Mouse (Mus musculus) G1E (cell line): ENCODE data around the gene Dlg5.

ENCODE experiments used
- CTCF ChIP-seq: IDR thresholded peaks from 2 replicates; pipeline ENCODE4 v1.5.1; 2012; ENCODE audit warnings: low read depth, low read length, inconsistent platforms, mixed read lengths
- GATA1 ChIP-seq: IDR thresholded peaks from 2 replicates; pipeline ENCODE4 v1.6.1; 2012; ENCODE audit warnings: borderline replicate concordance, low read length, inconsistent platforms, mixed read lengths
- GATA2 ChIP-seq: IDR thresholded peaks from 2 replicates; pipeline ENCODE4 v1.6.1; 2012; ENCODE audit warnings: low read depth, low read length, inconsistent platforms, borderline replicate concordance
- TAL1 ChIP-seq: conservative IDR thresholded peaks from 2 replicates; pipeline ENCODE4 v1.6.1; 2012; ENCODE audit warnings: low read depth, low read length, inconsistent platforms, mixed read lengths

- no peak for TF ChIP-seq CTCF
- TF ChIP-seq TAL1, result no peak
- no peak for TF ChIP-seq GATA1
- TF ChIP-seq GATA2, result no peak
Observed at GRCm38 (mm10) chr14:24226344-24226743, 19.4 kb downstream of the Dlg5 start.
